Mouse (Mus musculus) cerebellum, adult 11 months (tissue): ENCODE measurements around the gene Rab3ip.

Experiments used
- DNase-seq: peaks from one replicate; pipeline ENCODE4 v3.0.0; 2022

Rab3ip gene

GRCm38 (mm10) chr10:116950009-116950769 is at the start of gene Rab3ip:
Gene Rab3ip (minus strand): TSS chr10:116950769.
- DNase-seq: peak; percentile 91

- no peak for DNase-seq
These were observed 48.3 kb upstream of the Rab3ip start for GRCm38 (mm10) chr10:116998716-116999455.

- DNase-seq: no peak
These were observed 45.6 kb upstream of the Rab3ip start for GRCm38 (mm10) chr10:116996236-116996600.

- no peak for DNase-seq
These were observed 45.1 kb upstream of the Rab3ip start for GRCm38 (mm10) chr10:116995584-116996235.

GRCm38 (mm10) chr10:116995162-116995561 is 44.6 kb upstream of the Rab3ip start:
- no peak for DNase-seq

- no peak for DNase-seq
These were observed 43.4 kb upstream of the Rab3ip start for GRCm38 (mm10) chr10:116993971-116994370.

- no peak for DNase-seq
These were observed 35.9 kb upstream of the Rab3ip start, which contains the start of gene Best3 for GRCm38 (mm10) chr10:116986264-116987082. Gene Best3 (plus strand): TSS chr10:116986314.

- no peak for DNase-seq
These were observed 34.3 kb upstream of the Rab3ip start for GRCm38 (mm10) chr10:116984836-116985235.

GRCm38 (mm10) chr10:116982526-116982925 is 32.0 kb upstream of the Rab3ip start:
- DNase-seq: no peak

GRCm38 (mm10) chr10:116980888-116981287 is 30.3 kb upstream of the Rab3ip start:
- no peak for DNase-seq

GRCm38 (mm10) chr10:116980273-116980672 is 29.7 kb upstream of the Rab3ip start:
- no peak for DNase-seq

GRCm38 (mm10) chr10:116978841-116979240 is 28.3 kb upstream of the Rab3ip start:
- DNase-seq: no peak

GRCm38 (mm10) chr10:116977858-116978257 is 27.3 kb upstream of the Rab3ip start:
- no peak for DNase-seq

- DNase-seq: no peak
These were observed 26.9 kb upstream of the Rab3ip start for GRCm38 (mm10) chr10:116977455-116977854.

- DNase-seq: no peak
These were observed 21.9 kb upstream of the Rab3ip start, which contains the start of gene Gm10271 for GRCm38 (mm10) chr10:116972509-116972908. Gene Gm10271 (minus strand): TSS chr10:116972609.

- no peak for DNase-seq
These were observed 18.2 kb upstream of the Rab3ip start for GRCm38 (mm10) chr10:116968741-116969140.

GRCm38 (mm10) chr10:116966065-116966464 is 15.5 kb upstream of the Rab3ip start:
- no peak for DNase-seq

GRCm38 (mm10) chr10:116965297-116965696 is 14.7 kb upstream of the Rab3ip start:
- no peak for DNase-seq

GRCm38 (mm10) chr10:116964571-116964970 is 14.0 kb upstream of the Rab3ip start:
- no peak for DNase-seq

- no peak for DNase-seq
These were observed 13.5 kb upstream of the Rab3ip start for GRCm38 (mm10) chr10:116964084-116964483.

- no peak for DNase-seq
These were observed 12.2 kb upstream of the Rab3ip start for GRCm38 (mm10) chr10:116962803-116963202.

- DNase-seq: no peak
These were observed 11.6 kb upstream of the Rab3ip start for GRCm38 (mm10) chr10:116962152-116962551.
